ENCODE assay signal across 8 mouse cellular contexts in genomic region chr4:129697191-129697590, GRCm38 (mm10). TPM values are rescaled to one million over a fixed set of nuclear protein-coding genes. Genes with fewer than 3 reads are reported as not detected.
A peak's percentile ranks its signal among the peaks of the same experiment; 100 is the strongest.
DNase-seq lines count a peak whose midpoint lies in the region; ATAC-seq and TF ChIP-seq lines count a peak whose summit lies in the region.

No protein-coding gene starts in this region.

- H3K36me3 ChIP-seq in kidney, postnatal 0 days (ENCODE audit: insufficient read depth, low read length), result peaks cover 17% of the 10 kb centered on the region
- peaks cover 29% of the 10 kb centered on the region for H3K36me3 ChIP-seq in embryonic facial prominence, embryonic 12.5 days
- H3K36me3 ChIP-seq in intestine, embryonic 14.5 days (ENCODE audit: control insufficient read depth, insufficient read depth, low read length), result peaks cover 22% of the 10 kb centered on the region
- peaks cover 5% of the 10 kb centered on the region for H3K36me3 ChIP-seq in myocyte (ENCODE audit: control insufficient read depth, insufficient read depth)

- peak overlapping the region; percentile 83 for H3K4me3 ChIP-seq in kidney, postnatal 0 days (replicated peaks; ENCODE audit: low read depth, low read length)
- peak overlapping the region; percentile 63 for H3K4me3 ChIP-seq in embryonic facial prominence, embryonic 12.5 days
- peak overlapping the region; percentile 60 for H3K4me3 ChIP-seq in intestine, embryonic 14.5 days (ENCODE audit: low read depth, low read length)
- peak overlapping the region; percentile 66 for H3K4me3 ChIP-seq in myocyte

- peak overlapping the region; percentile 85; the same call in 1 of the 2 replicates for H3K27ac ChIP-seq in kidney, postnatal 0 days
- peak overlapping the region; percentile 93 for H3K27ac ChIP-seq in embryonic facial prominence, embryonic 12.5 days
- peak overlapping the region; percentile 84 for H3K27ac ChIP-seq in intestine, embryonic 14.5 days (ENCODE audit: low read depth)

- no peaks in the 10 kb centered on the region for H3K27me3 ChIP-seq in kidney, postnatal 0 days (ENCODE audit: insufficient read depth, low read length)
- no peaks in the 10 kb centered on the region for H3K27me3 ChIP-seq in embryonic facial prominence, embryonic 12.5 days
- no peaks in the 10 kb centered on the region for H3K27me3 ChIP-seq in intestine, embryonic 14.5 days (replicated peaks; ENCODE audit: control insufficient read depth, insufficient read depth, low read length)
- no peaks in the 10 kb centered on the region for H3K27me3 ChIP-seq in myocyte (ENCODE audit: control insufficient read depth, insufficient read depth, insufficient read length)

- H3K9ac ChIP-seq in kidney, postnatal 0 days (ENCODE audit: low read depth, low read length), result peak overlapping the region; percentile 70
- peak overlapping the region; percentile 74; the same call in 1 of the 2 replicates for H3K9ac ChIP-seq in embryonic facial prominence, embryonic 12.5 days
- H3K9ac ChIP-seq in intestine, embryonic 14.5 days (ENCODE audit: low read length), result peak overlapping the region; percentile 57

- peaks cover 6% of the 10 kb centered on the region; the same call in 1 of the 2 replicates for H3K4me1 ChIP-seq in kidney, postnatal 0 days (replicated peaks; ENCODE audit: insufficient read depth, low read length)
- peaks cover 29% of the 10 kb centered on the region for H3K4me1 ChIP-seq in embryonic facial prominence, embryonic 12.5 days
- H3K4me1 ChIP-seq in intestine, embryonic 14.5 days (replicated peaks; ENCODE audit: control insufficient read depth, insufficient read depth, low read length), result peaks cover 12% of the 10 kb centered on the region

- H3K9me3 ChIP-seq in kidney, postnatal 0 days (replicated peaks; ENCODE audit: low read length), result no peaks in the 10 kb centered on the region
- H3K9me3 ChIP-seq in embryonic facial prominence, embryonic 12.5 days, result no peaks in the 10 kb centered on the region
- H3K9me3 ChIP-seq in intestine, embryonic 14.5 days (ENCODE audit: control insufficient read depth, low read length), result no peaks in the 10 kb centered on the region

- no peak for TF ChIP-seq POLR2A in myocyte (IDR thresholded peaks at IDR 0.05; ENCODE audit: insufficient read length, low read depth)

- peak overlapping the region; percentile 70 for H3K4me2 ChIP-seq in kidney, postnatal 0 days (ENCODE audit: low read length)
- H3K4me2 ChIP-seq in embryonic facial prominence, embryonic 12.5 days (replicated peaks), result peak overlapping the region; percentile 59
- peak overlapping the region; percentile 57 for H3K4me2 ChIP-seq in intestine, embryonic 14.5 days (ENCODE audit: low read length)
- H3K4me2 ChIP-seq in myocyte (ENCODE audit: low read depth), result peak overlapping the region; percentile 97

- no peak for DNase-seq in kidney, postnatal 0 days (ENCODE audit: low spot score)
- no peak for DNase-seq in kidney, postnatal 4 days
- no peak for DNase-seq in intestine, embryonic 14.5 days (ENCODE audit: low spot score)
- no peak for DNase-seq in thymus, postnatal 0 days (ENCODE audit: low spot score)
- DNase-seq in layer of hippocampus, postnatal 10 days (ENCODE audit: low spot score in 2 of 2), result no peak

- WGBS in kidney, postnatal 0 days, result 85% methylated on average over 7 of the region's 7 CpGs
- 84% methylated on average over 7 of the region's 7 CpGs for WGBS in embryonic facial prominence, embryonic 12.5 days
- WGBS in intestine, embryonic 14.5 days, result 86% methylated on average over 7 of the region's 7 CpGs

- peak overlapping the region; percentile 74 for H3ac ChIP-seq in myocyte (ENCODE audit: control insufficient read depth, insufficient read length)

- no peak for ATAC-seq in kidney, postnatal 0 days (replicated peaks; ENCODE audit: low FRiP score, low read depth)
- no peak for ATAC-seq in embryonic facial prominence, embryonic 12.5 days (ENCODE audit: insufficient number of reproducible peaks, insufficient read depth, low FRiP score, low TSS enrichment)
- no peak for ATAC-seq in intestine, embryonic 14.5 days (replicated peaks; ENCODE audit: low FRiP score, low TSS enrichment, low read depth)
- ATAC-seq in erythroid progenitor cell, adult 5-6 weeks (replicated peaks; ENCODE audit: low FRiP score, poor library complexity, severe bottlenecking), result no peak

- TF ChIP-seq CTCF in kidney, postnatal 0 days (IDR thresholded peaks at IDR 0.05; ENCODE audit: low read depth), result no peak

- no peaks in the 10 kb centered on the region for H3K79me2 ChIP-seq in myocyte (ENCODE audit: control insufficient read depth, insufficient read depth)

TF ChIP-seq in myocyte, 11 proteins besides CTCF, POLR2A, EP300 and RAD21:
- TF ChIP-seq E2F4 (IDR thresholded peaks at IDR 0.05; ENCODE audit: insufficient read depth) (no peak), REST (IDR thresholded peaks at IDR 0.05; ENCODE audit: insufficient read depth, insufficient read length) (no peak), MYOG (IDR thresholded peaks at IDR 0.05; ENCODE audit: control insufficient read depth in 1 of 3, insufficient read depth in 1 of 3, insufficient read length in 2 of 3, low read depth in 2 of 3) (no peak), MYOD1 (IDR thresholded peaks at IDR 0.05; ENCODE audit: control insufficient read depth in 1 of 3, insufficient read length in 2 of 3, low read depth in 2 of 3) (no peak), POLR2AphosphoS2 (IDR thresholded peaks at IDR 0.05; ENCODE audit: insufficient read length, low read depth) (no peak), CEBPB (IDR thresholded peaks at IDR 0.05; ENCODE audit: insufficient read depth, poor library complexity, severe bottlenecking) (no peak), TCF12 (IDR thresholded peaks at IDR 0.05; ENCODE audit: insufficient read depth, poor library complexity, severe bottlenecking) (no peak), SRF (IDR thresholded peaks at IDR 0.05; ENCODE audit: control insufficient read depth, insufficient read length, low read depth) (no peak), MAX (IDR thresholded peaks at IDR 0.05; ENCODE audit: low read depth) (no peak), TCF3 (IDR thresholded peaks at IDR 0.05; ENCODE audit: insufficient read length, low read depth) (no peak), USF1 (IDR thresholded peaks at IDR 0.05; ENCODE audit: low read depth) (no peak)

RNA-seq across cellular contexts. Expression of gene Tmem39b, which starts 0.6 kb away (rescaled TPM):
- 12.4 and 12.9 TPM in 2 replicates for polyA plus RNA-seq in kidney, postnatal 0 days (2015; fragmentation: Nextera tagmentation; extraction: Ambion mirVana)
- polyA plus RNA-seq in embryonic facial prominence, embryonic 12.5 days (2016; fragmentation: Nextera tagmentation; extraction: Ambion mirVana), result 16.5 and 18.7 TPM in 2 replicates
- polyA plus RNA-seq in intestine, embryonic 14.5 days (2014; fragmentation: Nextera tagmentation; extraction: Ambion mirVana), result 26.6 and 28.9 TPM in 2 replicates
- 9.7 TPM for polyA plus RNA-seq in myocyte (2012; fragmentation: generic; extraction: Trizol)
- 7.7 and 9.2 TPM in 2 replicates for polyA plus RNA-seq in thymus, postnatal 0 days (2015; fragmentation: Nextera tagmentation; extraction: Ambion mirVana)
- 2.2 and 5.9 TPM in 2 replicates for total RNA-seq in erythroid progenitor cell, adult 5-6 weeks (2015; ENCODE audit: low replicate concordance)
- total RNA-seq in erythroid progenitor cell, adult 5-6 weeks (2017; ENCODE audit: low replicate concordance), result 2.1 TPM in 1 of 2 replicates, not detected in the other
- 10 to 100 TPM; 13.0 to 13.1 TPM for total RNA-seq in layer of hippocampus, postnatal 10 days (2021)

RNA-seq across cellular contexts. Expression of gene Kpna6, which starts 24.6 kb away (rescaled TPM):
- polyA plus RNA-seq in kidney, postnatal 0 days (2015; fragmentation: Nextera tagmentation; extraction: Ambion mirVana), result 11.7 and 12.7 TPM in 2 replicates
- polyA plus RNA-seq in embryonic facial prominence, embryonic 12.5 days (2016; fragmentation: Nextera tagmentation; extraction: Ambion mirVana), result 14.4 and 15.3 TPM in 2 replicates
- 13.3 and 13.4 TPM in 2 replicates for polyA plus RNA-seq in intestine, embryonic 14.5 days (2014; fragmentation: Nextera tagmentation; extraction: Ambion mirVana)
- 32.2 TPM for polyA plus RNA-seq in myocyte (2012; fragmentation: generic; extraction: Trizol)
- polyA plus RNA-seq in thymus, postnatal 0 days (2015; fragmentation: Nextera tagmentation; extraction: Ambion mirVana), result 8.9 and 11.6 TPM in 2 replicates
- total RNA-seq in erythroid progenitor cell, adult 5-6 weeks (2015; ENCODE audit: low replicate concordance), result 7.5 and 16.2 TPM in 2 replicates
- 8.7 and 14.6 TPM in 2 replicates for total RNA-seq in erythroid progenitor cell, adult 5-6 weeks (2017; ENCODE audit: low replicate concordance)
- 10 to 100 TPM; 74.7 to 90.0 TPM for total RNA-seq in layer of hippocampus, postnatal 10 days (2021)

RNA-seq across cellular contexts. Expression of gene Khdrbs1, which starts 44.9 kb away (rescaled TPM):
- polyA plus RNA-seq in kidney, postnatal 0 days (2015; fragmentation: Nextera tagmentation; extraction: Ambion mirVana), result 86.4 and 90.6 TPM in 2 replicates
- 191 and 204 TPM in 2 replicates for polyA plus RNA-seq in embryonic facial prominence, embryonic 12.5 days (2016; fragmentation: Nextera tagmentation; extraction: Ambion mirVana)
- polyA plus RNA-seq in intestine, embryonic 14.5 days (2014; fragmentation: Nextera tagmentation; extraction: Ambion mirVana), result 96.5 and 106 TPM in 2 replicates
- polyA plus RNA-seq in myocyte (2012; fragmentation: generic; extraction: Trizol), result 40.4 TPM
- polyA plus RNA-seq in thymus, postnatal 0 days (2015; fragmentation: Nextera tagmentation; extraction: Ambion mirVana), result 127 and 145 TPM in 2 replicates
- 49.5 and 58.7 TPM in 2 replicates for total RNA-seq in erythroid progenitor cell, adult 5-6 weeks (2015; ENCODE audit: low replicate concordance)
- total RNA-seq in erythroid progenitor cell, adult 5-6 weeks (2017; ENCODE audit: low replicate concordance), result 40.4 and 57.1 TPM in 2 replicates
- total RNA-seq in layer of hippocampus, postnatal 10 days (2021), result 100 to 1,000 TPM in 1 of 2 experiments, 10 to 100 TPM in 1; 99.3 to 108 TPM

RNA-seq across cellular contexts. Expression of gene Txlna, which starts 56.3 kb away (rescaled TPM):
- 42.9 and 50.3 TPM in 2 replicates for polyA plus RNA-seq in kidney, postnatal 0 days (2015; fragmentation: Nextera tagmentation; extraction: Ambion mirVana)
- polyA plus RNA-seq in embryonic facial prominence, embryonic 12.5 days (2016; fragmentation: Nextera tagmentation; extraction: Ambion mirVana), result 100 TPM in 2 replicates
- polyA plus RNA-seq in intestine, embryonic 14.5 days (2014; fragmentation: Nextera tagmentation; extraction: Ambion mirVana), result 81.7 and 92.8 TPM in 2 replicates
- 23.6 TPM for polyA plus RNA-seq in myocyte (2012; fragmentation: generic; extraction: Trizol)
- 57.4 and 64.5 TPM in 2 replicates for polyA plus RNA-seq in thymus, postnatal 0 days (2015; fragmentation: Nextera tagmentation; extraction: Ambion mirVana)
- 8.4 and 9.7 TPM in 2 replicates for total RNA-seq in erythroid progenitor cell, adult 5-6 weeks (2015; ENCODE audit: low replicate concordance)
- 20.7 and 35.0 TPM in 2 replicates for total RNA-seq in erythroid progenitor cell, adult 5-6 weeks (2017; ENCODE audit: low replicate concordance)
- total RNA-seq in layer of hippocampus, postnatal 10 days (2021), result 10 to 100 TPM; 41.4 to 46.8 TPM
